Mouse (Mus musculus): ENCODE measurements at regions not wholly inside any gene's neighbourhood (a gene's known extent, or its start where the extent isn't known, plus 50 kb on each side); places are given as distances from the start of the nearest gene placed in this dataset.

- H3K36me3 ChIP-seq (ENCODE audit: control insufficient read depth, insufficient read depth, low read length), result no peaks in the 10 kb centered on the region
- H3K4me2 ChIP-seq (ENCODE audit: low read length), result no peak overlapping the region
- no peaks in the 10 kb centered on the region for H3K9me3 ChIP-seq (replicated peaks; ENCODE audit: control insufficient read depth, low read length)
- no peaks in the 10 kb centered on the region for H3K4me1 ChIP-seq (ENCODE audit: control insufficient read depth, insufficient read depth, low read length)
- no peak overlapping the region for H3K9ac ChIP-seq (ENCODE audit: low read length)
- no peak for ATAC-seq
- H3K27me3 ChIP-seq (replicated peaks; ENCODE audit: control insufficient read depth, insufficient read depth, low read length), result no peaks in the 10 kb centered on the region
- no peak overlapping the region for H3K4me3 ChIP-seq (ENCODE audit: low read depth, low read length)
- DNase-seq (ENCODE audit: low spot score), result no peak
- no peak overlapping the region for H3K27ac ChIP-seq (ENCODE audit: low read depth, low read length)
- WGBS, result 17% methylated on average over 3 of the region's 3 CpGs
Measured at GRCm38 (mm10) chr3:70097813-70098212, 90.4 kb downstream of the Otol1 start.

GRCm38 (mm10) chr3:70102091-70102490, 94.7 kb downstream of the Otol1 start:
- WGBS, result 60% methylated on average over 7 of the region's 7 CpGs

GRCm38 (mm10) chr3:70102593-70103213, 95.3 kb downstream of the Otol1 start:
- Histone ChIP-seq H3K27ac (ENCODE audit: low read depth, low read length) (no peak overlapping the region), H3K36me3 (ENCODE audit: control insufficient read depth, insufficient read depth, low read length) (no peaks in the 10 kb centered on the region), H3K27me3 (replicated peaks; ENCODE audit: control insufficient read depth, insufficient read depth, low read length) (no peaks in the 10 kb centered on the region), H3K4me3 (ENCODE audit: low read depth, low read length) (no peak overlapping the region), H3K9me3 (replicated peaks; ENCODE audit: control insufficient read depth, low read length) (no peaks in the 10 kb centered on the region), H3K4me1 (ENCODE audit: control insufficient read depth, insufficient read depth, low read length) (no peaks in the 10 kb centered on the region), H3K9ac (ENCODE audit: low read length) (no peak overlapping the region), H3K4me2 (ENCODE audit: low read length) (no peak overlapping the region)
- DNase-seq (ENCODE audit: low spot score) (peak; percentile 14), ATAC-seq (no peak)
- 80% methylated on average over 10 of the region's 10 CpGs for WGBS

More at GRCm38 (mm10) chr3:70102091-70102490, 94.7 kb downstream of the Otol1 start:
- Histone ChIP-seq H3K27me3 (replicated peaks; ENCODE audit: control insufficient read depth, insufficient read depth, low read length) (no peaks in the 10 kb centered on the region), H3K4me2 (ENCODE audit: low read length) (no peak overlapping the region), H3K36me3 (ENCODE audit: control insufficient read depth, insufficient read depth, low read length) (no peaks in the 10 kb centered on the region), H3K9me3 (replicated peaks; ENCODE audit: control insufficient read depth, low read length) (no peaks in the 10 kb centered on the region), H3K9ac (ENCODE audit: low read length) (no peak overlapping the region), H3K27ac (ENCODE audit: low read depth, low read length) (no peak overlapping the region), H3K4me1 (ENCODE audit: control insufficient read depth, insufficient read depth, low read length) (no peaks in the 10 kb centered on the region), H3K4me3 (ENCODE audit: low read depth, low read length) (no peak overlapping the region)
- DNase-seq (ENCODE audit: low spot score) (no peak), ATAC-seq (no peak)

- peak; percentile 63 for ATAC-seq
- DNase-seq (ENCODE audit: low spot score), result peak; percentile 92
- WGBS, result 8% methylated on average over 21 of the region's 21 CpGs
Measured at GRCm38 (mm10) chr3:70103983-70104827, 96.8 kb downstream of the Otol1 start.

GRCm38 (mm10) chr3:70104828-70105399, 97.5 kb downstream of the Otol1 start:
- no peaks in the 10 kb centered on the region for H3K36me3 ChIP-seq (ENCODE audit: control insufficient read depth, insufficient read depth, low read length)
- H3K9me3 ChIP-seq (replicated peaks; ENCODE audit: control insufficient read depth, low read length), result no peaks in the 10 kb centered on the region
- peak overlapping the region; percentile 70 for H3K9ac ChIP-seq (ENCODE audit: low read length)
- H3K4me2 ChIP-seq (ENCODE audit: low read length), result peak overlapping the region; percentile 70
- DNase-seq (ENCODE audit: low spot score) (peak; percentile 93), ATAC-seq (peak; percentile 76)
- H3K4me1 ChIP-seq (ENCODE audit: control insufficient read depth, insufficient read depth, low read length), result no peaks in the 10 kb centered on the region
- no peaks in the 10 kb centered on the region for H3K27me3 ChIP-seq (replicated peaks; ENCODE audit: control insufficient read depth, insufficient read depth, low read length)
- WGBS, result 12% methylated on average over 7 of the region's 7 CpGs
- H3K4me3 ChIP-seq (ENCODE audit: low read depth, low read length), result peak overlapping the region; percentile 32
- H3K27ac ChIP-seq (ENCODE audit: low read depth, low read length), result no peak overlapping the region; the same call in 1 of the 2 replicates

More at GRCm38 (mm10) chr3:70103983-70104827, 96.8 kb downstream of the Otol1 start:
- no peaks in the 10 kb centered on the region for H3K36me3 ChIP-seq (ENCODE audit: control insufficient read depth, insufficient read depth, low read length)
- H3K27me3 ChIP-seq (replicated peaks; ENCODE audit: control insufficient read depth, insufficient read depth, low read length), result no peaks in the 10 kb centered on the region
- peak overlapping the region; percentile 32 for H3K4me3 ChIP-seq (ENCODE audit: low read depth, low read length)
- peak overlapping the region; percentile 70 for H3K9ac ChIP-seq (ENCODE audit: low read length)
- H3K4me1 ChIP-seq (ENCODE audit: control insufficient read depth, insufficient read depth, low read length), result no peaks in the 10 kb centered on the region
- peak overlapping the region; percentile 78 for H3K27ac ChIP-seq (ENCODE audit: low read depth, low read length)
- H3K9me3 ChIP-seq (replicated peaks; ENCODE audit: control insufficient read depth, low read length), result no peaks in the 10 kb centered on the region
- H3K4me2 ChIP-seq (ENCODE audit: low read length), result peak overlapping the region; percentile 70

GRCm38 (mm10) chr3:70105561-70105960, 98.1 kb downstream of the Otol1 start:
- no peaks in the 10 kb centered on the region for H3K27me3 ChIP-seq (replicated peaks; ENCODE audit: control insufficient read depth, insufficient read depth, low read length)
- H3K4me1 ChIP-seq (ENCODE audit: control insufficient read depth, insufficient read depth, low read length), result no peaks in the 10 kb centered on the region
- no peak for DNase-seq (ENCODE audit: low spot score)

GRCm38 (mm10) chr3:70106141-70106540, 98.7 kb downstream of the Otol1 start:
- DNase-seq (ENCODE audit: low spot score) (peak; percentile 20), ATAC-seq (no peak)
- 68% methylated on average over 2 of the region's 2 CpGs for WGBS

More at GRCm38 (mm10) chr3:70105561-70105960, 98.1 kb downstream of the Otol1 start:
- no peaks in the 10 kb centered on the region for H3K36me3 ChIP-seq (ENCODE audit: control insufficient read depth, insufficient read depth, low read length)
- H3K9ac ChIP-seq (ENCODE audit: low read length), result no peak overlapping the region
- no peak for ATAC-seq
- no peak overlapping the region for H3K4me3 ChIP-seq (ENCODE audit: low read depth, low read length)
- H3K27ac ChIP-seq (ENCODE audit: low read depth, low read length), result no peak overlapping the region
- no peak overlapping the region for H3K4me2 ChIP-seq (ENCODE audit: low read length)
- H3K9me3 ChIP-seq (replicated peaks; ENCODE audit: control insufficient read depth, low read length), result no peaks in the 10 kb centered on the region
- WGBS, result 70% methylated on average over 1 of the region's 1 CpGs

GRCm38 (mm10) chr3:70126212-70126611, 118.8 kb downstream of the Otol1 start:
- 97% methylated on average over 1 of the region's 1 CpGs for WGBS
- Histone ChIP-seq H3K27me3 (replicated peaks; ENCODE audit: control insufficient read depth, insufficient read depth, low read length) (no peaks in the 10 kb centered on the region), H3K9me3 (replicated peaks; ENCODE audit: control insufficient read depth, low read length) (no peaks in the 10 kb centered on the region), H3K9ac (ENCODE audit: low read length) (no peak overlapping the region), H3K27ac (ENCODE audit: low read depth, low read length) (no peak overlapping the region), H3K4me1 (ENCODE audit: control insufficient read depth, insufficient read depth, low read length) (no peaks in the 10 kb centered on the region), H3K36me3 (ENCODE audit: control insufficient read depth, insufficient read depth, low read length) (no peaks in the 10 kb centered on the region), H3K4me3 (ENCODE audit: low read depth, low read length) (no peak overlapping the region), H3K4me2 (ENCODE audit: low read length) (no peak overlapping the region)
- DNase-seq (ENCODE audit: low spot score) (no peak), ATAC-seq (no peak)

More at GRCm38 (mm10) chr3:70106141-70106540, 98.7 kb downstream of the Otol1 start:
- Histone ChIP-seq H3K4me2 (ENCODE audit: low read length) (no peak overlapping the region), H3K27ac (ENCODE audit: low read depth, low read length) (no peak overlapping the region), H3K4me3 (ENCODE audit: low read depth, low read length) (no peak overlapping the region), H3K27me3 (replicated peaks; ENCODE audit: control insufficient read depth, insufficient read depth, low read length) (no peaks in the 10 kb centered on the region), H3K9ac (ENCODE audit: low read length) (no peak overlapping the region), H3K36me3 (ENCODE audit: control insufficient read depth, insufficient read depth, low read length) (no peaks in the 10 kb centered on the region), H3K4me1 (ENCODE audit: control insufficient read depth, insufficient read depth, low read length) (no peaks in the 10 kb centered on the region), H3K9me3 (replicated peaks; ENCODE audit: control insufficient read depth, low read length) (no peaks in the 10 kb centered on the region)
